Mouse (Mus musculus) forebrain, embryonic 11.5 days (tissue): ENCODE data around the gene Scgb1b18. TPM values are rescaled to one million over a fixed set of nuclear protein-coding genes. Genes with fewer than 3 reads are reported as not detected.
"Not testable (repeated sequence)": the region's sequence is repeated elsewhere in the genome, so short reads cannot be mapped to it uniquely, and the experiment has no call there.

Source experiments
- ATAC-seq: fragments of 200-750 bp; cut with Nextera tagmentation; replicated peaks from 2 replicates; pipeline ENCODE4 v1.8.0; 2017; ENCODE audit warnings: moderate TSS enrichment; ENCODE audit not compliant: low FRiP score
- DNase-seq: peaks from one replicate; pipeline ENCODE4 v3.0.0-alpha.2; 2017; ENCODE audit warnings: low spot score
- H3K27ac ChIP-seq: fragments of 300-500 bp; sonication (generic); 2 replicates; pipeline ENCODE4 v1.5.1; 2014; ENCODE audit warnings: low read depth, low read length
- H3K27me3 ChIP-seq: fragments of 300-500 bp; sonication (generic); 2 replicates; pipeline ENCODE4 v1.6.1; 2014; ENCODE audit warnings: mild to moderate bottlenecking, low read length, mixed read lengths; ENCODE audit not compliant: control insufficient read depth, insufficient read depth
- H3K36me3 ChIP-seq: fragments of 300-500 bp; sonication (generic); 2 replicates; pipeline ENCODE4 v1.6.1; 2014; ENCODE audit warnings: mild to moderate bottlenecking, low read length, moderate library complexity, mixed read lengths; ENCODE audit not compliant: control insufficient read depth, insufficient read depth
- H3K4me1 ChIP-seq: fragments of 300-500 bp; sonication (generic); replicated peaks from 2 replicates; pipeline ENCODE4 v1.6.1; 2014; ENCODE audit warnings: low read length, mixed read lengths; ENCODE audit not compliant: control insufficient read depth, insufficient read depth
- H3K4me2 ChIP-seq: fragments of 300-500 bp; sonication (generic); 2 replicates; pipeline ENCODE4 v1.6.1; 2014; ENCODE audit warnings: low read depth, mild to moderate bottlenecking, low read length, moderate library complexity, mixed read lengths; ENCODE audit not compliant: severe bottlenecking
- H3K4me3 ChIP-seq: fragments of 300-500 bp; sonication (generic); 2 replicates; pipeline ENCODE4 v1.5.1; 2014; ENCODE audit warnings: low read depth, low read length
- H3K9ac ChIP-seq: fragments of 300-500 bp; sonication (generic); 2 replicates; pipeline ENCODE4 v1.6.1; 2014; ENCODE audit warnings: low read length
- H3K9me3 ChIP-seq: fragments of 300-500 bp; sonication (generic); 2 replicates; pipeline ENCODE4 v1.6.1; 2016; ENCODE audit warnings: low read length, mixed read lengths; ENCODE audit not compliant: control insufficient read depth
- WGBS: fragments of 180-500 bp; shearing (Covaris S2); extraction: QIAGEN DNeasy Blood & Tissue Kit; methylation state at CpG from one replicate; pipeline ENCODE4 v1.1.7; 2014; 5-methylcytosine and 5-hydroxymethylcytosine counted together
- polyA plus RNA-seq: library from polyadenylated mRNA; unstranded; fragments of >200 nt; fragmentation: Nextera tagmentation; extraction: Ambion mirVana; gene quantifications from 2 replicates; pipeline ENCODE4 v1.2.1, GENCODE M21; 2014

Gene Scgb1b18
- polyA plus RNA-seq, result not detected in 2 replicates

DNA sequence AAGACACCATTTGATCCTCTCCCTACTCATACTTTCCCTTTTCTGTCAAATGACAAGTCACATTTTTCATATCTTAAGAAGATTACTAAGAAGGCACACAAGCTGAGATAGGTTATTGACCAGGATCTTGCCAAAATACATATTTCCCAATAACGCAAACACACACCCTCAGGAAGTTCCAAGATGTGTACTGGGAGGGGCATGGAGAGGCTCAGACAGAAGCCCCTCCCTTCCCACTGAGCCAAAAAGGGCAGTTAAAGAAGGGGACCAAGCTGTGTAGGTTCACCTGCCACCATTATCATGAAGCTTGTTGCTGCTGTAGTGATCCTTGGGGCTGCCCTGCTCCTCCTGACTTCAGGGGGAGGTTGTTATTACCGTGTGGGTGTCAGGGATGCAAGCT lies at the start of gene Scgb1b18:
Gene Scgb1b18 (plus strand): TSS at position 301 of the 400 bp plus-strand sequence.
- not testable (repeated sequence) for ATAC-seq, DNase-seq, H3K9me3 ChIP-seq, H3K4me2 ChIP-seq, H3K27ac ChIP-seq, H3K4me1 ChIP-seq, H3K9ac ChIP-seq, H3K4me3 ChIP-seq, H3K27me3 ChIP-seq, H3K36me3 ChIP-seq
- no CpG with 5 or more reads among the region's 2 CpGs for WGBS

DNA sequence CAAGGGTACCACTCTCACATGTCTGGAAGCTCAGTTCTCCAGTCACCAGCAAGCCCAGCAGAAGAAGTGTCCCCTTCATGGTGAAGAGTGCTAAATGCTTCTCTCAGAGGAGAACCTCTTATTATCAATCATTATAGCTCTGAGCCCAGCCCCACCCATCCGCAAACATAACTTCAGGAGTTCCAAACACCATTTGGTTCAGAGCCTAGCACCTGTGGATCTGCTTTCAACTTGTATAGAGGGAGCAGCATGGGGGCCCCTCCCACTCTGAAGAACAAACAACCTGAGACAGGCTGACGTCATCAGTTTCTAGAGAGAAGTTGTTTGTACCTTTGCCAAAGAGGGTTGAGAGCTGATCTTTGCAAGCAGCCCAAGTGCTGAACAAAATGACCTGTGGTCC lies 11.6 kb upstream of the Scgb1b18 start, which contains the start of gene Scgb2b18:
Gene Scgb2b18 (minus strand): TSS at position 101 of the 400 bp plus-strand sequence.
- ATAC-seq, H3K9me3 ChIP-seq, H3K27ac ChIP-seq, H3K4me3 ChIP-seq, H3K4me1 ChIP-seq, DNase-seq, H3K4me2 ChIP-seq, H3K27me3 ChIP-seq, H3K9ac ChIP-seq, H3K36me3 ChIP-seq: not testable (repeated sequence)
- 88% methylated on average over 2 of the region's 2 CpGs for WGBS

Other genes starting within 250 kb of the Scgb1b18 start
- gene Scgb2b17, start 129.0 kb upstream of the Scgb1b18 start, polyA plus RNA-seq, result not detected in 2 replicates
- not detected in 2 replicates for gene Scgb1b17, start 122.1 kb upstream of the Scgb1b18 start, polyA plus RNA-seq
- gene Scgb2b18, start 11.7 kb upstream of the Scgb1b18 start, polyA plus RNA-seq, result not detected in 2 replicates
- not detected in 2 replicates for gene Scgb2b19, start 94.8 kb downstream of the Scgb1b18 start, polyA plus RNA-seq
- not detected in 2 replicates for gene Scgb1b19, start 101.7 kb downstream of the Scgb1b18 start, polyA plus RNA-seq
- not detected in 2 replicates for gene Scgb2b20, start 180.8 kb downstream of the Scgb1b18 start, polyA plus RNA-seq
- not detected in 2 replicates for gene Scgb1b20, start 187.7 kb downstream of the Scgb1b18 start, polyA plus RNA-seq